Mouse (Mus musculus): ENCODE results near the gene Dennd4c.

GRCm38 (mm10) chr4:86713518-86713917, 34.8 kb upstream of the Dennd4c start:
- no peak for TF ChIP-seq CTCF (IDR thresholded peaks at IDR 0.05; ENCODE audit: low read depth, low read length)
- no peak for TF ChIP-seq GATA1 (IDR thresholded peaks at IDR 0.05; ENCODE audit: borderline replicate concordance, low read length)
- TF ChIP-seq TAL1 (conservative IDR thresholded peaks at IDR 0.05; ENCODE audit: low read depth, low read length), result no peak
- no peak for TF ChIP-seq POLR2AphosphoS5 (IDR thresholded peaks at IDR 0.05; ENCODE audit: insufficient replicate concordance, low read depth, low read length)

Measured in G1E (cell line).